Mouse (Mus musculus): ENCODE results near the gene Ramp1. TPM values are rescaled to one million over a fixed set of nuclear protein-coding genes. Genes with fewer than 3 reads are reported as not detected.
A peak's percentile ranks its signal among the peaks of the same experiment; 100 is the strongest.

Gene Ramp1
- polyA plus RNA-seq, 1 experiment from 2014 or later, result 9.6 TPM

- ATAC-seq, result peak; percentile 20; the same call in 1 of the 2 replicates
- TF ChIP-seq EP300 (IDR thresholded peaks at IDR 0.05; ENCODE audit: low read depth) (no peak), CTCF (IDR thresholded peaks at IDR 0.05; ENCODE audit: low read depth) (no peak)
- H3K9me3 ChIP-seq (ENCODE audit: low read length), result no peaks in the 10 kb centered on the region
- peaks cover 13% of the 10 kb centered on the region for H3K4me1 ChIP-seq (ENCODE audit: insufficient read depth)
- H3K36me3 ChIP-seq (replicated peaks; ENCODE audit: insufficient read depth, low read length), result no peaks in the 10 kb centered on the region
- peak overlapping the region; percentile 16; the same call in 1 of the 2 replicates for H3K27ac ChIP-seq (ENCODE audit: low read depth)
- H3K4me3 ChIP-seq (ENCODE audit: low read depth, low read length), result no peak overlapping the region
- no peak overlapping the region for H3K9ac ChIP-seq (replicated peaks)
- no peak for DNase-seq
- H3K4me2 ChIP-seq (ENCODE audit: low read depth, low read length), result no peak overlapping the region
- 40% methylated on average over 4 of the region's 4 CpGs for WGBS (ENCODE audit: insufficient replicate concordance)
- H3K27me3 ChIP-seq (ENCODE audit: insufficient read depth, low read length), result 0 out of 2 replicates have a peak, but pooled peaks cover 2% of the 10 kb centered on the region
These were observed 61.6 kb downstream of the Ramp1 start for GRCm38 (mm10) chr1:91241249-91241648.

GRCm38 (mm10) chr1:91248242-91248641 is 68.6 kb downstream of the Ramp1 start:
- peak overlapping the region; percentile 9 for H3K9ac ChIP-seq (replicated peaks)

GRCm38 (mm10) chr1:91248970-91249369 is 69.3 kb downstream of the Ramp1 start:
- H3K36me3 ChIP-seq (replicated peaks; ENCODE audit: insufficient read depth, low read length), result no peaks in the 10 kb centered on the region
- no peaks in the 10 kb centered on the region for H3K27me3 ChIP-seq (ENCODE audit: insufficient read depth, low read length)
- H3K9me3 ChIP-seq (ENCODE audit: low read length), result no peaks in the 10 kb centered on the region
- peaks cover 38% of the 10 kb centered on the region for H3K4me1 ChIP-seq (ENCODE audit: insufficient read depth)
- no peak overlapping the region for H3K4me3 ChIP-seq (ENCODE audit: low read depth, low read length)
- no peak overlapping the region for H3K9ac ChIP-seq (replicated peaks)
- TF ChIP-seq EP300 (IDR thresholded peaks at IDR 0.05; ENCODE audit: low read depth) (no peak), CTCF (IDR thresholded peaks at IDR 0.05; ENCODE audit: low read depth) (no peak)
- no peak for DNase-seq
- ATAC-seq, result no peak
- H3K4me2 ChIP-seq (ENCODE audit: low read depth, low read length), result peak overlapping the region; percentile 91
- WGBS (ENCODE audit: insufficient replicate concordance), result 43% methylated on average over 4 of the region's 4 CpGs
- H3K27ac ChIP-seq (ENCODE audit: low read depth), result peak overlapping the region; percentile 93

More at GRCm38 (mm10) chr1:91248242-91248641, 68.6 kb downstream of the Ramp1 start:
- H3K27ac ChIP-seq (ENCODE audit: low read depth), result peak overlapping the region; percentile 93
- no peaks in the 10 kb centered on the region for H3K27me3 ChIP-seq (ENCODE audit: insufficient read depth, low read length)
- H3K4me2 ChIP-seq (ENCODE audit: low read depth, low read length), result peak overlapping the region; percentile 54
- no peaks in the 10 kb centered on the region for H3K36me3 ChIP-seq (replicated peaks; ENCODE audit: insufficient read depth, low read length)
- ATAC-seq (peak; percentile 32), DNase-seq (no peak)
- no peak overlapping the region for H3K4me3 ChIP-seq (ENCODE audit: low read depth, low read length)
- TF ChIP-seq EP300 (IDR thresholded peaks at IDR 0.05; ENCODE audit: low read depth) (peak; percentile 88), CTCF (IDR thresholded peaks at IDR 0.05; ENCODE audit: low read depth) (no peak)
- WGBS (ENCODE audit: insufficient replicate concordance), result 62% methylated on average over 5 of the region's 5 CpGs
- H3K4me1 ChIP-seq (ENCODE audit: insufficient read depth), result peaks cover 38% of the 10 kb centered on the region
- H3K9me3 ChIP-seq (ENCODE audit: low read length), result no peaks in the 10 kb centered on the region

GRCm38 (mm10) chr1:91249564-91250414 is 70.2 kb downstream of the Ramp1 start, which contains the start of gene Ube2f:
Gene Ube2f (plus strand): TSS chr1:91250304.
- Histone ChIP-seq H3K27ac (ENCODE audit: low read depth) (peak within 1 kb of the TSS; percentile 94), H3K36me3 (replicated peaks; ENCODE audit: insufficient read depth, low read length) (peaks cover 6% of the 10 kb centered on the region; the same call in 1 of the 2 replicates), H3K4me1 (ENCODE audit: insufficient read depth) (peaks cover 38% of the 10 kb centered on the region), H3K9me3 (ENCODE audit: low read length) (no peaks in the 10 kb centered on the region), H3K27me3 (ENCODE audit: insufficient read depth, low read length) (no peaks in the 10 kb centered on the region), H3K4me2 (ENCODE audit: low read depth, low read length) (peak within 1 kb of the TSS; percentile 91), H3K4me3 (ENCODE audit: low read depth, low read length) (peak within 1 kb of the TSS; percentile 91), H3K9ac (replicated peaks) (peak within 1 kb of the TSS; percentile 99)
- WGBS (ENCODE audit: insufficient replicate concordance), result 2% methylated on average over 43 of the region's 43 CpGs
- peak; percentile 84 for TF ChIP-seq EP300 (IDR thresholded peaks at IDR 0.05; ENCODE audit: low read depth)
- peak; percentile 49 for TF ChIP-seq CTCF (IDR thresholded peaks at IDR 0.05; ENCODE audit: low read depth)
- DNase-seq, result peak; percentile 92
- peak; percentile 94 for ATAC-seq

- peak; percentile 44 for DNase-seq
These were observed 71.0 kb downstream of the Ramp1 start for GRCm38 (mm10) chr1:91250415-91251147.

More at GRCm38 (mm10) chr1:91250415-91251147, 71.0 kb downstream of the Ramp1 start:
- Histone ChIP-seq H3K4me2 (ENCODE audit: low read depth, low read length) (peak overlapping the region; percentile 91), H3K9ac (replicated peaks) (peak overlapping the region; percentile 99), H3K4me3 (ENCODE audit: low read depth, low read length) (peak overlapping the region; percentile 91), H3K36me3 (replicated peaks; ENCODE audit: insufficient read depth, low read length) (peaks cover 6% of the 10 kb centered on the region; the same call in 1 of the 2 replicates), H3K27me3 (ENCODE audit: insufficient read depth, low read length) (no peaks in the 10 kb centered on the region), H3K27ac (ENCODE audit: low read depth) (peak overlapping the region; percentile 94), H3K4me1 (ENCODE audit: insufficient read depth) (peaks cover 35% of the 10 kb centered on the region), H3K9me3 (ENCODE audit: low read length) (no peaks in the 10 kb centered on the region)
- peak; percentile 48 for ATAC-seq
- WGBS (ENCODE audit: insufficient replicate concordance), result under 1% methylated on average over 30 of the region's 70 CpGs
- no peak for TF ChIP-seq CTCF (IDR thresholded peaks at IDR 0.05; ENCODE audit: low read depth)
- TF ChIP-seq EP300 (IDR thresholded peaks at IDR 0.05; ENCODE audit: low read depth), result no peak
